Mouse (Mus musculus) hindbrain, postnatal 0 days (tissue): ENCODE measurements around the gene Zfp365. TPM values are rescaled to one million over a fixed set of nuclear protein-coding genes. Genes with fewer than 3 reads are reported as not detected.

ENCODE experiments used
- ATAC-seq: fragments of 200-750 bp; cut with Nextera tagmentation; 2 replicates; pipeline ENCODE4 v1.8.0; 2017; ENCODE audit warnings: mild to moderate bottlenecking, moderate TSS enrichment, moderate library complexity
- DNase-seq: peaks from one replicate; pipeline ENCODE4 v3.0.0-alpha.2; 2015; ENCODE audit warnings: low spot score
- H3K27ac ChIP-seq: fragments of 300-500 bp; sonication (generic); 2 replicates; pipeline ENCODE4 v1.5.1; 2014; ENCODE audit warnings: mild to moderate bottlenecking
- H3K27me3 ChIP-seq: fragments of 300-500 bp; sonication (generic); 2 replicates; pipeline ENCODE4 v1.6.1; 2014; ENCODE audit warnings: low read length, mixed read lengths; ENCODE audit not compliant: insufficient read depth
- H3K36me3 ChIP-seq: fragments of 300-500 bp; sonication (generic); 2 replicates; pipeline ENCODE4 v1.6.1; 2014; ENCODE audit warnings: low read length, mixed read lengths; ENCODE audit not compliant: insufficient read depth
- H3K4me1 ChIP-seq: fragments of 300-500 bp; sonication (generic); 2 replicates; pipeline ENCODE4 v1.6.1; 2014; ENCODE audit warnings: antibody characterized with exemption, low read length, mixed read lengths; ENCODE audit not compliant: insufficient read depth
- H3K4me2 ChIP-seq: fragments of 300-500 bp; sonication (generic); 2 replicates; pipeline ENCODE4 v1.6.1; 2014; ENCODE audit warnings: low read depth, mild to moderate bottlenecking, low read length, moderate library complexity, mixed read lengths
- H3K4me3 ChIP-seq: fragments of 300-500 bp; sonication (generic); 2 replicates; pipeline ENCODE4 v1.5.1; 2014; ENCODE audit warnings: low read length
- H3K9ac ChIP-seq: fragments of 300-500 bp; sonication (generic); replicated peaks from 2 replicates; pipeline ENCODE4 v1.6.1; 2014; ENCODE audit warnings: mild to moderate bottlenecking, low read length, moderate library complexity, mixed read lengths
- H3K9me3 ChIP-seq: fragments of 300-500 bp; sonication (generic); 2 replicates; pipeline ENCODE4 v1.6.1; 2016; ENCODE audit warnings: low read length, mixed read lengths
- CTCF ChIP-seq: IDR thresholded peaks from 2 replicates; pipeline ENCODE4 v1.5.1; 2016; ENCODE audit warnings: antibody characterized with exemption, control low read depth, low read depth
- WGBS: fragments of 180-500 bp; shearing (Covaris S2); extraction: QIAGEN DNeasy Blood & Tissue Kit; methylation state at CpG from one replicate; pipeline ENCODE4 v1.1.7; 2014; 5-methylcytosine and 5-hydroxymethylcytosine counted together
- polyA plus RNA-seq: library from polyadenylated mRNA; unstranded; fragments of >200 nt; fragmentation: Nextera tagmentation; extraction: Ambion mirVana; gene quantifications from 2 replicates; pipeline ENCODE4 v1.2.1, GENCODE M21; 2015
- total RNA-seq: library from RNA; depleted of rRNA; stranded (reverse); fragments of >200 nt; gene quantifications from 2 replicates; pipeline ENCODE4 v1.2.3, GENCODE M21; 2014

Zfp365 gene
- total and polyA plus RNA-seq, 2 experiments from 2014 or later: 7.9 to 16.6 TPM

GRCm38 (mm10) chr10:67937775-67938174, 25.3 kb upstream of the Zfp365 start:
- Histone ChIP-seq H3K27ac (no peak overlapping the region), H3K4me3 (no peak overlapping the region), H3K36me3 (no peaks in the 10 kb centered on the region), H3K27me3 (no peaks in the 10 kb centered on the region), H3K4me1 (no peaks in the 10 kb centered on the region), H3K9me3 (no peaks in the 10 kb centered on the region), H3K9ac (no peak overlapping the region), H3K4me2 (no peak overlapping the region)
- WGBS: 92% methylated on average over 5 of the region's 5 CpGs
- no peak for TF ChIP-seq CTCF
- DNase-seq: no peak
- ATAC-seq: no peak

GRCm38 (mm10) chr10:67936944-67937343, 24.5 kb upstream of the Zfp365 start:
- DNase-seq: no peak
- TF ChIP-seq CTCF: no peak

GRCm38 (mm10) chr10:67932780-67933179, 20.3 kb upstream of the Zfp365 start:
- Histone ChIP-seq H3K36me3 (no peaks in the 10 kb centered on the region), H3K27me3 (no peaks in the 10 kb centered on the region), H3K4me1 (no peaks in the 10 kb centered on the region), H3K4me3 (no peak overlapping the region), H3K9ac (no peak overlapping the region), H3K27ac (no peak overlapping the region), H3K9me3 (no peaks in the 10 kb centered on the region), H3K4me2 (no peak overlapping the region)
- no peak for DNase-seq
- no peak for ATAC-seq
- no peak for TF ChIP-seq CTCF
- WGBS: 91% methylated on average over 11 of the region's 11 CpGs

More at GRCm38 (mm10) chr10:67936944-67937343, 24.5 kb upstream of the Zfp365 start:
- Histone ChIP-seq H3K4me1 (no peaks in the 10 kb centered on the region), H3K9me3 (no peaks in the 10 kb centered on the region), H3K4me3 (no peak overlapping the region), H3K27ac (no peak overlapping the region), H3K36me3 (no peaks in the 10 kb centered on the region), H3K9ac (no peak overlapping the region), H3K4me2 (no peak overlapping the region), H3K27me3 (no peaks in the 10 kb centered on the region)
- no peak for ATAC-seq
- 69% methylated on average over 4 of the region's 4 CpGs for WGBS

GRCm38 (mm10) chr10:67931328-67931727, 18.9 kb upstream of the Zfp365 start:
- H3K4me2 ChIP-seq: no peak overlapping the region
- no peaks in the 10 kb centered on the region for H3K27me3 ChIP-seq
- DNase-seq (no peak), ATAC-seq (no peak)
- no peaks in the 10 kb centered on the region for H3K4me1 ChIP-seq
- WGBS: 86% methylated on average over 4 of the region's 4 CpGs
- H3K4me3 ChIP-seq: no peak overlapping the region
- H3K9me3 ChIP-seq: no peaks in the 10 kb centered on the region
- no peak for TF ChIP-seq CTCF
- no peak overlapping the region for H3K27ac ChIP-seq
- H3K9ac ChIP-seq: no peak overlapping the region
- no peaks in the 10 kb centered on the region for H3K36me3 ChIP-seq

- DNase-seq (no peak), ATAC-seq (no peak)
- H3K4me1 ChIP-seq: no peaks in the 10 kb centered on the region
- no peaks in the 10 kb centered on the region for H3K27me3 ChIP-seq
- WGBS: 86% methylated on average over 7 of the region's 7 CpGs
- TF ChIP-seq CTCF: no peak
- no peaks in the 10 kb centered on the region for H3K36me3 ChIP-seq
- no peak overlapping the region for H3K4me3 ChIP-seq
- H3K4me2 ChIP-seq: no peak overlapping the region
- H3K27ac ChIP-seq: no peak overlapping the region
- H3K9ac ChIP-seq: no peak overlapping the region
- no peaks in the 10 kb centered on the region for H3K9me3 ChIP-seq
Measured at GRCm38 (mm10) chr10:67928584-67928983, 16.1 kb upstream of the Zfp365 start.

GRCm38 (mm10) chr10:67927718-67928455, 15.4 kb upstream of the Zfp365 start:
- no peaks in the 10 kb centered on the region for H3K36me3 ChIP-seq
- DNase-seq (no peak), ATAC-seq (no peak)
- no peak overlapping the region for H3K4me3 ChIP-seq
- H3K4me1 ChIP-seq: no peaks in the 10 kb centered on the region
- H3K9ac ChIP-seq: no peak overlapping the region
- no peak overlapping the region for H3K4me2 ChIP-seq
- no peaks in the 10 kb centered on the region for H3K27me3 ChIP-seq
- H3K27ac ChIP-seq: no peak overlapping the region
- no peaks in the 10 kb centered on the region for H3K9me3 ChIP-seq
- no peak for TF ChIP-seq CTCF
- 70% methylated on average over 8 of the region's 8 CpGs for WGBS

GRCm38 (mm10) chr10:67924030-67924429, 11.6 kb upstream of the Zfp365 start:
- Histone ChIP-seq H3K27me3 (no peaks in the 10 kb centered on the region), H3K4me2 (no peak overlapping the region), H3K9ac (no peak overlapping the region), H3K4me3 (no peak overlapping the region), H3K9me3 (no peaks in the 10 kb centered on the region), H3K4me1 (no peaks in the 10 kb centered on the region), H3K27ac (no peak overlapping the region), H3K36me3 (no peaks in the 10 kb centered on the region)
- peak; percentile 35 for TF ChIP-seq CTCF
- DNase-seq: no peak
- 62% methylated on average over 7 of the region's 7 CpGs for WGBS
- no peak for ATAC-seq
